Mouse (Mus musculus) kidney, postnatal 0 days (tissue): Measurements from ENCODE around the gene Ankfy1. TPM values are rescaled to one million over a fixed set of nuclear protein-coding genes. Genes with fewer than 3 reads are reported as not detected.

Experiments
- ATAC-seq: fragments of 200-750 bp; cut with Nextera tagmentation; replicated peaks from 2 replicates; pipeline ENCODE4 v1.8.0; 2017; ENCODE audit warnings: low read depth, moderate number of reproducible peaks, moderate TSS enrichment, moderate library complexity; ENCODE audit not compliant: low FRiP score
- DNase-seq: peaks from one replicate; pipeline ENCODE4 v3.0.0-alpha.2; 2016; ENCODE audit warnings: low spot score
- H3K27ac ChIP-seq: fragments of 300-500 bp; sonication (generic); 2 replicates; pipeline ENCODE4 v1.5.1; 2014; ENCODE audit warnings: mild to moderate bottlenecking
- H3K27me3 ChIP-seq: fragments of 300-500 bp; sonication (generic); 2 replicates; pipeline ENCODE4 v1.6.1; 2014; ENCODE audit warnings: low read length, mixed read lengths; ENCODE audit not compliant: insufficient read depth
- H3K36me3 ChIP-seq: fragments of 300-500 bp; sonication (generic); 2 replicates; pipeline ENCODE4 v1.6.1; 2014; ENCODE audit warnings: low read length, mixed read lengths; ENCODE audit not compliant: insufficient read depth
- H3K4me1 ChIP-seq: fragments of 300-500 bp; sonication (generic); replicated peaks from 2 replicates; pipeline ENCODE4 v1.6.1; 2014; ENCODE audit warnings: antibody characterized with exemption, low read length, mixed read lengths; ENCODE audit not compliant: insufficient read depth
- H3K4me2 ChIP-seq: fragments of 300-500 bp; sonication (generic); 2 replicates; pipeline ENCODE4 v1.6.1; 2014; ENCODE audit warnings: mild to moderate bottlenecking, low read length, moderate library complexity, mixed read lengths
- H3K4me3 ChIP-seq: fragments of 300-500 bp; sonication (generic); replicated peaks from 2 replicates; pipeline ENCODE4 v1.5.1; 2014; ENCODE audit warnings: low read depth, low read length
- H3K9ac ChIP-seq: fragments of 300-500 bp; sonication (generic); 2 replicates; pipeline ENCODE4 v1.6.1; 2014; ENCODE audit warnings: low read depth, low read length
- H3K9me3 ChIP-seq: fragments of 300-500 bp; sonication (generic); replicated peaks from 2 replicates; pipeline ENCODE4 v1.6.1; 2016; ENCODE audit warnings: low read length, inconsistent platforms, mixed read lengths
- CTCF ChIP-seq: IDR thresholded peaks from 2 replicates; pipeline ENCODE4 v1.5.1; 2016; ENCODE audit warnings: antibody characterized with exemption, low read depth, mild to moderate bottlenecking, moderate library complexity
- WGBS: fragments of 180-500 bp; shearing (Covaris S2); extraction: QIAGEN DNeasy Blood & Tissue Kit; methylation state at CpG from one replicate; pipeline ENCODE4 v1.1.7; 2014; 5-methylcytosine and 5-hydroxymethylcytosine counted together
- polyA plus RNA-seq: library from polyadenylated mRNA; unstranded; fragments of >200 nt; fragmentation: Nextera tagmentation; extraction: Ambion mirVana; gene quantifications from 2 replicates; pipeline ENCODE4 v1.2.1, GENCODE M21; 2015

The Ankfy1 gene
- polyA plus RNA-seq, 1 experiment from 2014 or later = 11.8 TPM

DNA sequence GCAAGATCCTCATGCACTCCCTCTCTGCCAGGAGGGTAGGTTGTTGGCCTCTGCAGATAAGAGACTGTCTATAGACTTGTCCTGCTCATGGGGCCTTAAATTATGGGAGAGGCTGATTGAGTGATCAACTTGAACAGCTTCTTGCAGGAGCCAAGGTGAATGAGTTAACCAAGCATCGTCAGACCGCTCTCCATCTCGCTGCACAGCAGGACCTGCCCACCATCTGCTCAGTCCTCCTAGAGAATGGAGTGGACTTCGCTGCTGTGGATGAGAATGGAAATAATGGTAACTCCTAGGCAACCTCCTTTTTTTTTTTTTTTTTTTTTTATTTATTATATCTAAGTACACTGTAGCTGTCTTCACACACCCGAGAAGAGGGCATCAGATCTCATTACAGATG is 68.5 kb downstream of the Ankfy1 start:
- H3K4me1 ChIP-seq = no peaks in the 10 kb centered on the region
- no peak for TF ChIP-seq CTCF
- H3K9me3 ChIP-seq = no peaks in the 10 kb centered on the region
- DNase-seq = no peak
- no peaks in the 10 kb centered on the region for H3K27me3 ChIP-seq
- no peak overlapping the region for H3K4me2 ChIP-seq
- H3K36me3 ChIP-seq = peaks cover 71% of the 10 kb centered on the region
- no peak overlapping the region for H3K27ac ChIP-seq
- 94% methylated on average over 5 of the region's 5 CpGs for WGBS
- H3K9ac ChIP-seq = no peak overlapping the region
- no peak overlapping the region for H3K4me3 ChIP-seq
- no peak for ATAC-seq

DNA sequence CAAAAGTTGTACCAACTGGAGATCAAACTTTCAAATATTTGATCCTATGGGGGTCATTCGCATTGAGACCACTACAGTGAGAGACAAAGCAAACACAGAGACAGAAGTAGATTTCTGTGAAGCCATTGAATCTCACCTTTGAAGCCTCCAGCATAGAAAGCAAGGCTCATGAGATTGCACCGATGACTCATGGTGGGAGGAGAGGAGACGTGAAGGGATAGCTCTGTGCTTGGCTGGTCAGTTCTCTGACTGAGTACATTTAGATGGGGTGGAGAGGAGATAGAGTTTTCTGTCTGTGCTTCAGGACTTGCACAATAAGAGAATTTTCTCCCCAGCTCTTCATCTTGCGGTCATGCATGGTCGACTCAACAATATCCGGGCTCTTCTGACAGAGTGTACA is 69.8 kb downstream of the Ankfy1 start:
- Histone ChIP-seq H3K27me3 (no peaks in the 10 kb centered on the region), H3K4me2 (no peak overlapping the region), H3K9me3 (no peaks in the 10 kb centered on the region), H3K4me1 (no peaks in the 10 kb centered on the region), H3K9ac (no peak overlapping the region), H3K27ac (no peak overlapping the region), H3K4me3 (no peak overlapping the region), H3K36me3 (peaks cover 80% of the 10 kb centered on the region)
- no peak for ATAC-seq
- no peak for TF ChIP-seq CTCF
- 84% methylated on average over 6 of the region's 6 CpGs for WGBS
- no peak for DNase-seq

DNA sequence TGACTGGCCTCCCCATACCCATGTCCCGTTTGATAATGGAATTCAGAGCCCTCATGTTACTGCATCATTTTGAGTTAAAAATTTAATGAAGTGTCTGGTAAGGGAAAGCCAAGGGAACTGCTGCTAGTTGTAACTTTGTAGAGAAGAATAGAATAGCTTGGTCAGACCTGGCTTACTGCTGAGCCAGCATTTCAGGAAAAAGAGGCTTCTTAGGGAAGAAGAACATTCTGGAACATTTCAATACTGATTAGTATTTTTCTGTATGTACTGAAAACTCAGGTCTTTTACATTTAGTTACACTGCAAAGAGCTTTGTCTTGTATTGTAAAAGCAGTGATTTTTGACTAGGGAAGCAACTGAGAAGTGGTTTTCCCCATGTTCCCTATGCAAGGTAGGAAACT is 71.0 kb downstream of the Ankfy1 start:
- no peaks in the 10 kb centered on the region for H3K9me3 ChIP-seq
- DNase-seq (no peak), ATAC-seq (no peak)
- no peak overlapping the region for H3K4me3 ChIP-seq
- TF ChIP-seq CTCF = no peak
- H3K4me2 ChIP-seq = no peak overlapping the region
- H3K27ac ChIP-seq = no peak overlapping the region
- H3K4me1 ChIP-seq = no peaks in the 10 kb centered on the region
- H3K27me3 ChIP-seq = no peaks in the 10 kb centered on the region
- H3K9ac ChIP-seq = no peak overlapping the region
- peaks cover 75% of the 10 kb centered on the region for H3K36me3 ChIP-seq
- WGBS = 88% methylated on average over 1 of the region's 1 CpGs

DNA sequence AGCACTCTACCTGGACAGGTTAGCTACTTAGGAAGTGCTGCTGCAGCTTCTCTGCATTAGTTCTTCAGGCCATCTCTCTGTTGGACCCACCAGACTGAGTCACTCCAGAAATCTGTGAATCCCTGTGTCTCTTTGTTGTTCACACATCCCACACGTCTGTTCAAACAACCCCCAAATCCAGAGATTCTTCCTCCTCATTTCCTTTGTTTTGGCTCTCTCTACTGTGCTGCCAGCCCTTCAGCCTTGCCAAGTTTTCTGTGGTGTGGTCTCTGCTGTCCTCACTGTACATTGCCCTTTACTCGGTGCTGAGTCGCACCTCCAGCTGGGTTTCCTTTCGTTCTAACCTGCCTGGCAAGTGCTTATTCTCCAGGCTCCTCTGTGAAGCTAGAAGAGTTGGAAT is 74.5 kb downstream of the Ankfy1 start:
- no peak overlapping the region for H3K4me3 ChIP-seq
- no peak for ATAC-seq
- H3K9ac ChIP-seq = no peak overlapping the region
- no peaks in the 10 kb centered on the region for H3K9me3 ChIP-seq
- H3K36me3 ChIP-seq = peaks cover 59% of the 10 kb centered on the region
- no peak overlapping the region for H3K4me2 ChIP-seq
- no peak for TF ChIP-seq CTCF
- no peak overlapping the region for H3K27ac ChIP-seq
- WGBS = 87% methylated on average over 4 of the region's 4 CpGs
- no peaks in the 10 kb centered on the region for H3K4me1 ChIP-seq
- DNase-seq = no peak
- H3K27me3 ChIP-seq = no peaks in the 10 kb centered on the region

DNA sequence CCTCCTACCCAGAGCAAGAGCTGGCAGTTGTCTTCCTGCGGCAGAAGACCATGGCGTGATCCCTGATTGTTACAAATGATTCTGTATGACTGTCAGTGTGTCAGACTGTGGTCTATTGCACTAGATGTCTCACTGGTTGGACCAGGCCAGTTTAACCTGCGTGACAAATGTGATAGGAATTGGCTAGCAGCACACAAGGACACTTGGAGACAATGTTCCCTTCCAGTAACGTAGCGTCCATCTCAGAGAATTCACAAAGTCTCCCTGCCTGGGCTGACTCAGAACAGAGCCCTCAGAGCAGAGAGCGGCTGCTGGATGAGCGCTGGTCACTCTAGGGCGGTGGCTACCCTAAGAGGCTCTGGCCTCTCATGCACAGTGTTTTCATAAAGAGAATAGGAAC is 77.9 kb downstream of the Ankfy1 start:
- Histone ChIP-seq H3K4me2 (no peak overlapping the region), H3K27me3 (no peaks in the 10 kb centered on the region), H3K27ac (no peak overlapping the region; the same call in 1 of the 2 replicates), H3K36me3 (peaks cover 32% of the 10 kb centered on the region), H3K4me1 (no peaks in the 10 kb centered on the region), H3K4me3 (no peak overlapping the region), H3K9ac (no peak overlapping the region), H3K9me3 (no peaks in the 10 kb centered on the region)
- TF ChIP-seq CTCF = no peak
- DNase-seq (no peak), ATAC-seq (no peak)
- 78% methylated on average over 8 of the region's 8 CpGs for WGBS

DNA sequence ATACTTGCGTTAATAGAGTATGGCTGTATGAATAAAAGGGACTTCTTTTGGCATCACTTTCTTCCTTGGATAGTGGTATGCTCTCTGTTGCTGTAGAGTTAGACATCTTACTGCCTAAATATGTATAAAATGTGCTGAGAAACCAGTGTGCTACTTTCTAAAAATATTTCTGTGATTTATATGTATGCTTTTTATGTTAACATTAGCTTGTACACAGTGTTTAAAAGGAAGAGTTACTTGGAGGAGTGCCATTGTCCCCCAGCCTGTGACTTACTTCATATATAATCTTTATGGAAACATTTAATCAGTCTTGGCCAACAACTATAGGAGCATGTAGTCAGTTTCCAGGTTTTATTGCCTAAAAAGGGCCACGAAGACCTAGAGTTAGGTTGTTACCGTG is 79.3 kb downstream of the Ankfy1 start:
- no peak for TF ChIP-seq CTCF
- H3K36me3 ChIP-seq = peaks cover 19% of the 10 kb centered on the region
- no peaks in the 10 kb centered on the region for H3K4me1 ChIP-seq
- no peak overlapping the region for H3K4me3 ChIP-seq
- no peak overlapping the region for H3K4me2 ChIP-seq
- H3K27me3 ChIP-seq = no peaks in the 10 kb centered on the region
- DNase-seq = peak; percentile 54
- H3K27ac ChIP-seq = no peak overlapping the region
- no peak overlapping the region for H3K9ac ChIP-seq
- no peaks in the 10 kb centered on the region for H3K9me3 ChIP-seq
- no peak for ATAC-seq
- 84% methylated on average over 3 of the region's 3 CpGs for WGBS

DNA sequence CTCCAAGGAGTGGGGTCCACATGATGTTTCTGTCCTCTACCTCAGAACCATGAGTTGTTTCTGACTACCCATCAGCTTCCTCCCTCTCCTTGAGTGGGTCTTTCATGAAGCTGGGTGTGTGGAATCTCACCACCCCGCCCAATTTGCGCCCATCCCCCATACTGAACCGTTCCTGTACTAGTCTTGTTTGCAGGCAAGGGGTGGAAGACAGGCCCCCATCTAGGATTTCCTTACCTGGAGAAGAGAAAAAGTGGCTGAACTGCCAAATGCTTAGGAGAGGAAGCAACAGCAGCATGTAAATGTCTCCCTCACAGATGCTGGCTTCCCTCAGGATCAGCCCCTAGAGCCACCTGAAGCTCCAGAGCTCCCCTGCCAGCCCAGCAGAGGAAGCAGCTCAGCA is 80.5 kb downstream of the Ankfy1 start:
- no peak overlapping the region for H3K9ac ChIP-seq
- H3K4me1 ChIP-seq = no peaks in the 10 kb centered on the region
- ATAC-seq (no peak), DNase-seq (no peak)
- H3K36me3 ChIP-seq = peaks cover 12% of the 10 kb centered on the region
- TF ChIP-seq CTCF = no peak
- H3K4me2 ChIP-seq = no peak overlapping the region
- no peaks in the 10 kb centered on the region for H3K27me3 ChIP-seq
- no peaks in the 10 kb centered on the region for H3K9me3 ChIP-seq
- H3K27ac ChIP-seq = no peak overlapping the region
- no peak overlapping the region for H3K4me3 ChIP-seq
- 88% methylated on average over 3 of the region's 3 CpGs for WGBS
